Mouse (Mus musculus): ENCODE measurements around the gene Helt.
A peak's percentile ranks its signal among the peaks of the same experiment; 100 is the strongest.

Gene Helt

GRCm38 (mm10) chr8:46294181-46294892 is at the start of gene Helt:
Gene Helt (minus strand): TSS chr8:46294671.
- no peak for DNase-seq

- no peak for DNase-seq
These were observed 47.8 kb upstream of the Helt start for GRCm38 (mm10) chr8:46342272-46342671.

GRCm38 (mm10) chr8:46340381-46341273 is 46.2 kb upstream of the Helt start:
- no peak for DNase-seq

- DNase-seq = no peak
These were observed 44.8 kb upstream of the Helt start for GRCm38 (mm10) chr8:46339317-46339716.

- DNase-seq = no peak
These were observed 41.9 kb upstream of the Helt start for GRCm38 (mm10) chr8:46336351-46336750.

GRCm38 (mm10) chr8:46332389-46333061 is 38.1 kb upstream of the Helt start:
- DNase-seq = peak; percentile 44

GRCm38 (mm10) chr8:46331801-46332200 is 37.3 kb upstream of the Helt start:
- DNase-seq = peak; percentile 70

GRCm38 (mm10) chr8:46329396-46329795 is 34.9 kb upstream of the Helt start:
- no peak for DNase-seq

GRCm38 (mm10) chr8:46327284-46327683 is 32.8 kb upstream of the Helt start:
- peak; percentile 49 for DNase-seq

GRCm38 (mm10) chr8:46326715-46327114 is 32.2 kb upstream of the Helt start:
- DNase-seq = no peak

- DNase-seq = no peak
These were observed 30.2 kb upstream of the Helt start for GRCm38 (mm10) chr8:46324676-46325075.

GRCm38 (mm10) chr8:46323672-46324191 is 29.3 kb upstream of the Helt start:
- DNase-seq = no peak

GRCm38 (mm10) chr8:46322833-46323232 is 28.4 kb upstream of the Helt start:
- no peak for DNase-seq

- DNase-seq = no peak
These were observed 27.9 kb upstream of the Helt start for GRCm38 (mm10) chr8:46322421-46322820.

GRCm38 (mm10) chr8:46318802-46319201 is 24.3 kb upstream of the Helt start:
- DNase-seq = no peak

- peak; percentile 78 for DNase-seq
These were observed 22.7 kb upstream of the Helt start for GRCm38 (mm10) chr8:46317161-46317560.

- DNase-seq = no peak
These were observed 19.3 kb upstream of the Helt start for GRCm38 (mm10) chr8:46313798-46314197.

GRCm38 (mm10) chr8:46311159-46311558 is 16.7 kb upstream of the Helt start:
- DNase-seq = peak; percentile 74

GRCm38 (mm10) chr8:46308189-46308588 is 13.7 kb upstream of the Helt start:
- DNase-seq = no peak

GRCm38 (mm10) chr8:46305733-46306349 is 11.4 kb upstream of the Helt start:
- no peak for DNase-seq

GRCm38 (mm10) chr8:46302121-46302520 is 7.7 kb upstream of the Helt start:
- no peak for DNase-seq

GRCm38 (mm10) chr8:46298847-46299246 is 4.4 kb upstream of the Helt start:
- no peak for DNase-seq

GRCm38 (mm10) chr8:46296551-46296950 is 2.1 kb upstream of the Helt start:
- DNase-seq = no peak

Data from kidney, adult 11 months (tissue).